Mouse (Mus musculus) common myeloid progenitor, adult 5-6 weeks (primary cell): ENCODE measurements around the gene Pla2r1. TPM values are rescaled to one million over a fixed set of nuclear protein-coding genes. Genes with fewer than 3 reads are reported as not detected.

Source experiments
- ATAC-seq: replicated peaks from 2 replicates; pipeline ENCODE4 v1.8.0; 2016; ENCODE audit warnings: low read depth, mild to moderate bottlenecking, moderate TSS enrichment, inconsistent platforms; ENCODE audit not compliant: poor library complexity, severe bottlenecking
- total RNA-seq: library from RNA; stranded (forward); fragments of 200-1000, 187-1606 nt; gene quantifications from 2 replicates; pipeline ENCODE4 v1.2.3, GENCODE M21; 2017

Gene Pla2r1
- total RNA-seq, 1 experiment from 2014 or later: 0.18 TPM

GRCm38 (mm10) chr2:60504718-60505117 is 48.4 kb downstream of the Pla2r1 start:
- peak; percentile 72 for ATAC-seq

GRCm38 (mm10) chr2:60503991-60504390 is 49.1 kb downstream of the Pla2r1 start:
- ATAC-seq: no peak

- peak; percentile 49 for ATAC-seq
These were observed 52.5 kb downstream of the Pla2r1 start for GRCm38 (mm10) chr2:60500583-60501116.

- no peak for ATAC-seq
These were observed 73.2 kb downstream of the Pla2r1 start for GRCm38 (mm10) chr2:60479906-60480305.

- ATAC-seq: no peak
These were observed 74.3 kb downstream of the Pla2r1 start for GRCm38 (mm10) chr2:60478778-60479177.

- no peak for ATAC-seq
These were observed 84.0 kb downstream of the Pla2r1 start for GRCm38 (mm10) chr2:60468901-60469770.

GRCm38 (mm10) chr2:60452376-60452775 is 100.7 kb downstream of the Pla2r1 start:
- ATAC-seq: no peak

- no peak for ATAC-seq
These were observed 101.9 kb downstream of the Pla2r1 start for GRCm38 (mm10) chr2:60451119-60451773.

- ATAC-seq: peak; percentile 100
These were observed 103.4 kb downstream of the Pla2r1 start for GRCm38 (mm10) chr2:60449732-60450131.

- ATAC-seq: peak; percentile 53
These were observed 108.2 kb downstream of the Pla2r1 start for GRCm38 (mm10) chr2:60444711-60445509.

- no peak for ATAC-seq
These were observed 109.8 kb downstream of the Pla2r1 start for GRCm38 (mm10) chr2:60443279-60443678.

GRCm38 (mm10) chr2:60441875-60442274 is 111.2 kb downstream of the Pla2r1 start:
- no peak for ATAC-seq

GRCm38 (mm10) chr2:60436802-60437201 is 116.3 kb downstream of the Pla2r1 start:
- ATAC-seq: no peak

GRCm38 (mm10) chr2:60430315-60431021 is 122.6 kb downstream of the Pla2r1 start:
- ATAC-seq: 0 out of 2 replicates have a peak, but pooled peaks have one; percentile 25

- peak; percentile 99 for ATAC-seq
These were observed 135.0 kb downstream of the Pla2r1 start for GRCm38 (mm10) chr2:60418075-60418474.

GRCm38 (mm10) chr2:60414334-60414733 is 138.8 kb downstream of the Pla2r1 start:
- no peak for ATAC-seq

- no peak for ATAC-seq
These were observed 140.0 kb downstream of the Pla2r1 start for GRCm38 (mm10) chr2:60413006-60413650.

- no peak for ATAC-seq
These were observed 141.9 kb downstream of the Pla2r1 start for GRCm38 (mm10) chr2:60411181-60411580.
